Mouse (Mus musculus) monocyte, adult 5-6 weeks (primary cell): ENCODE data around the gene Rsg1. TPM values are rescaled to one million over a fixed set of nuclear protein-coding genes. Genes with fewer than 3 reads are reported as not detected.

ENCODE experiments used
- ATAC-seq: fragments of 153-309, 156-312 bp; replicated peaks from 2 replicates; pipeline ENCODE4 v1.8.0; 2017; ENCODE audit warnings: mild to moderate bottlenecking; ENCODE audit not compliant: low TSS enrichment, insufficient number of reproducible peaks, severe bottlenecking, poor library complexity, low FRiP score
- total RNA-seq: library from RNA; stranded (forward); fragments of 200-1000, 200-491, 200-594 nt; gene quantifications from 3 replicates; pipeline ENCODE4 v1.2.3, GENCODE M21; 2017

The Rsg1 gene
- 0.38 to 2.7 TPM in 2 of 3 replicates, not detected in the other for total RNA-seq

GRCm38 (mm10) chr4:141213770-141214336, at the start of gene Rsg1:
Rsg1 (plus strand) TSS chr4:141213956.
- peak; percentile 80 for ATAC-seq

DNA sequence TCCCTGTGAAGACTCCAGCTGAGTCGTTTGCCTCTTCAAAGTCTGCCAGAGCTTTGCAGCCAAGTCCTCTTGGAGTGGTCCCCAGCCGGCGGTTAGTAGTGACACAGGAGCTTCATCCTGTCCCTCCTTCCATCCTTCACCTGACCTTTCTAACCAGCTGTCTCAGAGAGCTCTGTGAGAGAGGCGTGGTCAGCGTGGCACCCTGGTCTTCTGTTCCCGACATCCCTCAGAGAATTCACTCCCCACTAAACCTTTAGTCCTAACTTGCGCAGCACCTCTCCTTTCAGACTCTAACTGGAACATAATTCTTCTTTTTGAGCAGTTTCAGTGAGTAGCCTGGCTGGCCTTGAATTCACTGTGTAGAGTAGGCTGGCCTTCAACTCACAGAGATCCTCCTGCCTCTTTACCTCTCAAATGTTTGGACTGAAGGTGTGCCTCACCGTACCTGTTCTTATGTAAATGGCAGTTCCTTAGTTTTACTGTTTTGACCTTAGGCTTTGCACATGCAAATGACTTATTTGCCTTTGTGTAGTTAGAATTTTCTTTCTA, 47.9 kb upstream of the Rsg1 start:
- ATAC-seq = no peak

DNA sequence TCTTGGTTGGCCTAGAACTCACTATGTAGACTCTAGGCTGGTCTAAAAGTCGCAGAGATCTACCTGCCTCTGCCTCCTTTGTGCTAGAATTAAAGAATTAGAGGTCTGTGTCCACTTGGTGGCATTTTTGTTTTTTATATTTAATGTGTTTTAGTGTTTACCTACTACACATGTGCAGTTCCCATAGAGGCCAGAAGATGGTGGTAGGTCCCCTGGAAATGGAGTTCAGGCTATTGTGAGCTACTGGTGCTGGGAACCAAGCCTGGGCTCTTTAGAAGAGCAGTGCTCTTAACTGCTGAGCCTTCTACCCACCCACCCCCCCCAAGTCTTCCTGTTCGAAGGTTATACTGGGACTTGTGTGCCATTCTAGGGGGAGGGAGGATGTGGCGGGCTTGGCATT, 46.6 kb upstream of the Rsg1 start:
- ATAC-seq = no peak

DNA sequence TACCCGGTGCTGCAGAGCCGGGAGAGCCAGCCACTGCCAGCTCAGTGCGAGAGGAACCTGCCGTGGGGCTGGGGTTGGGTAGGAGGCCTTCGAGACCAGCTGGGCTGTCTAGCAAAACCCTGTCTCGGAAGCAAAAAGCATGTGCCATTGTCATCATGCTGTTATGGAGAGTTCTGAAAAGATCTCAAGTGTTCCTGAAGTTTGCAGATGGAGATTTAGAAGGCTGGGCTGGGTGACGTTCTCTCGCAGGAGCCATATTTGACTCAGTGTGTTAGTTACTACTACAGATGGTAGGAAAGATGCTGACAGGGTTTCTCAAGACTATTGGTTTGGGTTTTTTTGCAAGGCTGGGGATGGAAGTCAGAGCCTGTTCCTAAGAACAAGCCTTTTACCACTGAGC, 41.6 kb upstream of the Rsg1 start:
- no peak for ATAC-seq

- no peak for ATAC-seq
These were observed 38.0 kb upstream of the Rsg1 start for GRCm38 (mm10) chr4:141175783-141176182.

DNA sequence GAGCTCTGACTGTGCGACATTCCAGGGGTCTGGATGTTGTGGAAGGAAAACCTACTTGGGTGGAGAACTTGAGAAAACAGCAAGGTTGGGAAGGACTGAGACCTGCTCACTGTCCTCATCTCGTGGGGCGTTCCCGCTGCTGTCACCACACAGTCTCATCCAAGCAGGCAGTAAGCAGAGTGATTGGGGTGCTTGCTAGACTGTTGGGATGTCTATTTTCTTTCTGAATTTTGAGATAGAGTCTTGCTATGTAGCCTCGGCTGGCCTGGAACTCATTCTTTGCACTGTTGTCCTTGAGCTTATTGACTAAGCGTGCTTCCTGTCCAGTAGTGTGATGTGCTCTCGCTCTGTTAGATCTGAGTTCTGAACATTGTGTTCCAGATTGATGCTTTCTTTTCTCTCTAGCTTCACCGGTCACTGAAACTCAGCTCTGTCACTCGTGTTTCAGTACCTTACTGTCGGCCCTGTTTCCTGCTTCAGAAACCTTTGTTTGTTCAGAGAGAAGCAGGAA, 37.4 kb upstream of the Rsg1 start:
- ATAC-seq = no peak

DNA sequence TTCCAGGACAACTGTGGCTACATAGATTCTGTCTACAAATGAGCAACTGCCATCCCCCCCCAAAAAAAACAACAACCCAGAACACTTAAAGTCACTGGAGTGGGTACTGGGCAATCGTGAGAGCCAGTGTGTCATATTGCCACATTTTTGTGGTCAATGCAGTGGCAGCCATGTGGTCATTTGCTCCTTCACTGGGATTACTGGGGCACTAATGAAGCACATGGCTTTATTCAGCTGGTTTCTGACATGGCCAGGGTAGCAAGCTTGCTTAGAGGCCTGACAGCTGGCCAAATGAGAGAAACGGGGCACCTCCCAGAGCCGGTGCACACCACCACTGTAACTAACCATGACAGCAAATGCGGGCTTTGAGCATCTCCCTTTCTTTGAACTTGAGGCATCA, 35.3 kb upstream of the Rsg1 start:
- ATAC-seq = no peak

DNA sequence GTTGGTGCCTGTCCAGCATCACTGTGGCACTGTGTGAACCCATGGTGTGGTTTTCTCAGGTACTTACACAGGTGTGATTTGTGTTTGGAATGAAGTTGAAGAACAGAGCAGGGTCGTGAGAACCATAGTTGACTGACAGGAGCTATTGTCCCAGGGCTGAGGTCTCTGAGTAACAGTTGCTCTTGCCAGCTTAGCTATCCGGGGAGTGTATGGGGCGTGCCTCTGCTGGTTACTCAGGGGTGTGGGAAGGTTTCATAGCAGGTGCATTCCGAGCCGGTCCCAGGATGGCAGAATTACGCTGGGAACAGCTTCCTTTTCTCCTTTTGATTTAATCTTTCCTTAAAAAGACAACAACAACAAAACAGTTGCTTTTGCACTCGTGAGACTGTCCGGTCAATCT, 32.9 kb upstream of the Rsg1 start:
- ATAC-seq = no peak

GRCm38 (mm10) chr4:141181981-141182380, 31.8 kb upstream of the Rsg1 start:
- no peak for ATAC-seq

GRCm38 (mm10) chr4:141183932-141184331, 29.8 kb upstream of the Rsg1 start:
- ATAC-seq = no peak

DNA sequence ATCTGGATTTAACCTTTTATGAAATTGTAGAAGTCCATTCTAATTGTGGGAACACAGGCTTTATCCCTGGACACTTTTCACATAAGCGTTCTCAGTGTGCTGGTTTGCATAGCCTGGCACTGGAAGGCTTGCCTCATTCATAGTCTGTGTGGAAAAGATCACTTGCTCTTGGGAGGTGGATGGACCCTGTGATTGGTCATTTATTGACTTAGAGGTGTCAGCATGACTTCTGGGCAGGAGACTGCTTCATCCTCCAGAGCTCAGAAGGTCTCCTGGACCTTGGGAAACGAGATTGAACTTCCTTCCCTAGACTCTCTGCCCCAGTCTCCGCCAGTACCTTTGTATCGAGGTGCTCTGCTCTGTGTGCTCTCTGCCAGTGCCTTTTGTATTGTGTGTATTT, 29.3 kb upstream of the Rsg1 start:
- no peak for ATAC-seq

- no peak for ATAC-seq
These were observed 26.6 kb upstream of the Rsg1 start for GRCm38 (mm10) chr4:141186923-141187836.

DNA sequence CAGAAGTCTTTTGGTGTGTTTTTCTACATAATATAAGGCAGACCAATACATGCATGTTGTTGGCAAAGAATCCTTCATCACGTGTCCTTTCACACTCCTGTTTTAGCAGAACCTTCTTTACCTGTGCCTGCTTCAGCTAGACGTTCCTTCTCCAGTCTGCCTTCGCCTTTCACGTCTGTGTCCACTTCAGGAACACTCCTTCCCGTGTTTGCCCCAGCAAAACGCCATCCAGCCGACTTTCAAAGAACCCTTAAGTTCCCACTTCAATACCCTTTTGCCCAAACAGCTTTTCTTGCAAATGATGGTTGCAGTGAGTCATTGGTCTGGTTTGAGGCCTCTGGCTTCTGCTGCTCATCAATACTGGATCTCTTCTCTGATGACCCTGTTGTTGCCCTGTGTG, 22.5 kb upstream of the Rsg1 start:
- no peak for ATAC-seq

DNA sequence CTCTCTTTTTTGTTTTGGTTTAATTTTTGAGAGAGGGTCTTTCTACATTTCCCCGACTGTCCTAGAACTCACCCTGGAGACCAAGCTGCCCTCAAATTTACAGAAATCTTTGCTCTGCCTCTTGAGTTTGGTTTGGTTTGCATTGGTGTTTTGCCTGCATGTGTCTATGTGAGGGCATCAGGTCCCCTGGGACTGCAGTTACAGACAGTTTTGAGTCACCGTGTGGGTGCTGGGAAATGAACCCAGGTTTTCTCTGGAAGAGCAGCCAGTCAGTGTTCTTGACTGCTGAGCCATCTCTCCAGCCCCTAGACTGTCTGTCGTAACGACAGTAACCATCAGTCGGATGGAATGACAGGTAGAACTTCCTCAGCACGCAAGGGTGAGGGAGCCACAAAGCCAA, 19.2 kb upstream of the Rsg1 start:
- ATAC-seq = no peak

DNA sequence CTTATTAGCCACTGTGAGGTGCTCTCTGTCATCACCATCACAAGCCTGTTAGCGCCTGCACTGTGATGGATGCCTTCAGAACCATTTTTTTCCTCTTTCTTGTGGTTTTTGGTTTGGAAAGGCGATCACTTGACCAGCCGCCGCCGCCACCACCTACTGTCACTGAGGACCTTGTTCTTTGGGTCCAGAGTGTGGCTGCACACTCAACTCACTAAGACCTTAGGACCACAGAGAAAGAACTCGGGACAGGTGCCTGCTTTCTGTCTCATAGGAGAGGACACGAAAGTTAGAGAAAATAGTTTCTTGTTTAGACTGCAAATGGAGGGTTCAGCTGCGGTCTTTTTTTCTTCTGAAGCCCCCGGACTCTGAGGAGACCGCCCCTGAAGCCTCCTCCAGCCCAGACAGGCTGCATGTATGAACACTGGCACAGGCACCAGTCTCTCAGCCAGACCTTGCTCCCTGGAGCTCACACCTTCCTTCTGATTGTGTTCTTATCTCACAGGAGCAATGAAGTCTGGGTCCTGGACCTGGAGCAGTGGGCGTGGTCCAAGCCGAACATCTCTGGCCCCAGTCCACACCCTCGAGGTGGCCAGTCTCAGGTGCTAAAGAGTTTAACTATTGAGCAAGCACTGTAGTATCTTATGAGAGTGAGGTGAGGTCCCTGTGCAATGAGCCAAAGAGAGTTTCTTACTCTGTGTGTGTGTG, 16.6 kb upstream of the Rsg1 start:
- no peak for ATAC-seq

- ATAC-seq = no peak
These were observed 16.1 kb upstream of the Rsg1 start for GRCm38 (mm10) chr4:141197686-141198035.

DNA sequence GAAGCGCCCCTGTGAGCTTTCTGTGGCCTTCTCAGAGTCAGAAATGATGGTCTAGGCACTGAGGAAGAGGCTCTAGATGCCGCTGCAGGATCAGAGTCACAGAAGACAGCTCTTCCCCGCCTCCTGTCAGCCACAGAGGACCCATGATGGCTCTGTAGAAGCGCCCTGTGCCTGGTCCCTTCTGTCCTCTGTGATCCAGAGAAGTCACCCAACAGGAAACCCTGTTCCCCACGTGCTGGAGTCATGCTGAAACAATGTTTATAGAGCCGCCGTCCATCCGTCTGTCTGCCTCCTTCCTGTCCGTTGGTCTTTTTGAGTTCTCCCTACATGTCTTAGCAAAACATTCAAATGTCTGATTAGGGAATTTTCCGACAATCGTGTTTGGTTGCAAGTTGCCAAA, 12.8 kb upstream of the Rsg1 start:
- no peak for ATAC-seq

DNA sequence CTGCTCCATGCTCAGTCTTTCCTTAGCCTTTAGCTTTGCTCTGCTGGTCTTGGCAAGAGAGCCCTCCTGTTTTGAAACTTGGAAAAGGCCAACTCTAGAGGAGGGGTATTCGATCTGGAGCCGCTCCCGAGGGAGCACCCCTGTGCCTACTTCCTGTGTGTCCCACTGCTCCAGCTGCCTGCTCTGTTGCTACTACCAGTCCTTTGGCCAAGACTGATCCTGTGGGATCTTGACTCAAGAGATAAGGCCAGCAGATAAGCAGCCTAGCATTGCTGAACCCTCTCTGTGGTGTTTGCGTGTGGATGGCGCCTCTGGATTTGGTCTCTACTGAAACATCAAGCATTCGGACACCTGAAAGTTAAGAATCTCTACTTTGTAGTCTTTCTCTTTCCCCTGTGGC, 11.6 kb upstream of the Rsg1 start:
- ATAC-seq = no peak

DNA sequence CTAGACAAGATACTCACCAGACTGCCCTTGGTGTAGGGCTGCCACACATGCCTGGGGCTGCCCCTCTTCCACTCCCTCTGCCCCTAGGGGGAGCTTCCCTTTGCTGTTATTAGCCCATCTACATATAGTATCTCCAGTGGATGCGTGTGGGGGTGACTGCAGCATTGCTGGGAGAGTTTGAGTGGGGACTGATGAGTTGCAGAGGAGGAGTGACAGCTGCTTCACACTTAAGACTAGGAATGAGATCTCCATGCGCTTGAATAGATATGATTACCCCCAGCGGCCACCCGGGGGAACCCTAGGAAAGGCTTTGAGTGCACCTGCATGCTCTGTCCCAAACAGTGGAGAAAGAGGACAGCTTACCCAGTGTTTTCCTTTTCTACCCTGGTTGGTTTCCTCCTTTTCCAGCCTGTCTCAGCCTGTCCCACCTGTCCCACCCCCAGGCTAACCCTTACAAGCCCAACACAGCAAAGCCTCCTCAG, 9.1 kb upstream of the Rsg1 start:
- no peak for ATAC-seq
